Mouse (Mus musculus) G1E (cell line): ENCODE data around the gene Tomm40. TPM values are rescaled to one million over a fixed set of nuclear protein-coding genes. Genes with fewer than 3 reads are reported as not detected.

Source experiments
- ATAC-seq: 2 replicates; pipeline ENCODE4 v1.8.0; 2016; ENCODE audit warnings: mild to moderate bottlenecking; ENCODE audit not compliant: insufficient number of reproducible peaks, poor library complexity, low FRiP score, severe bottlenecking; ENCODE audit errors: extremely low read depth
- DNase-seq: peaks from one replicate; pipeline ENCODE4 v3.0.0; 2012; ENCODE audit warnings: low spot score
- H3K27me3 ChIP-seq: 2 replicates; pipeline ENCODE4 v1.6.1; 2012; ENCODE audit warnings: mild to moderate bottlenecking, low read length, inconsistent platforms; ENCODE audit not compliant: insufficient read depth
- H3K36me3 ChIP-seq: replicated peaks from 2 replicates; pipeline ENCODE3; 2012; ENCODE audit warnings: mild to moderate bottlenecking, inconsistent platforms
- H3K4me1 ChIP-seq: 2 replicates; pipeline ENCODE4 v1.6.1; 2012; ENCODE audit warnings: low read depth, low read length, inconsistent platforms, mixed read lengths; ENCODE audit not compliant: insufficient read depth
- H3K4me3 ChIP-seq: 2 replicates; pipeline ENCODE4 v1.5.1; 2012; ENCODE audit warnings: low read depth, mild to moderate bottlenecking, inconsistent platforms, low read length, moderate library complexity, mixed read lengths
- H3K9me3 ChIP-seq: replicated peaks from 2 replicates; pipeline ENCODE4 v1.6.1; 2012; ENCODE audit warnings: inconsistent platforms
- CTCF ChIP-seq: IDR thresholded peaks from 2 replicates; pipeline ENCODE4 v1.5.1; 2012; ENCODE audit warnings: low read depth, low read length, inconsistent platforms, mixed read lengths
- GATA1 ChIP-seq: IDR thresholded peaks from 2 replicates; pipeline ENCODE4 v1.6.1; 2012; ENCODE audit warnings: borderline replicate concordance, low read length, inconsistent platforms, mixed read lengths
- GATA2 ChIP-seq: IDR thresholded peaks from 2 replicates; pipeline ENCODE4 v1.6.1; 2012; ENCODE audit warnings: low read depth, low read length, inconsistent platforms, borderline replicate concordance
- POLR2AphosphoS5 ChIP-seq: IDR thresholded peaks from 2 replicates; pipeline ENCODE4 v1.6.1; 2012; ENCODE audit warnings: low read depth, low read length, inconsistent platforms; ENCODE audit not compliant: insufficient replicate concordance
- TAL1 ChIP-seq: conservative IDR thresholded peaks from 2 replicates; pipeline ENCODE4 v1.6.1; 2012; ENCODE audit warnings: low read depth, low read length, inconsistent platforms, mixed read lengths
- polyA plus RNA-seq: library from polyadenylated mRNA; stranded (reverse); fragments of >175 nt; gene quantifications from 2 replicates; pipeline ENCODE4 v1.2.3, GENCODE M21; 2012
- total RNA-seq, 2 experiments: library from RNA; stranded (forward) in 1 of 2; stranded (reverse) in 1 of 2; fragments of 200-1000 nt in 1 of 2; fragments of >200 nt in 1 of 2; fragmentation: Nextera tagmentation in 1 of 2; gene quantifications; 2 replicates each; pipeline ENCODE4 v1.2.3; 2014 to 2017

The Tomm40 gene
- total and polyA plus RNA-seq, 3 experiments, result 49.1 to 377 (median 75.6) TPM

GRCm38 (mm10) chr7:19745971-19746370 is 30.7 kb upstream of the Tomm40 start:
- ATAC-seq, result no peak
- no peaks in the 10 kb centered on the region for H3K27me3 ChIP-seq
- peaks cover 91% of the 10 kb centered on the region for H3K4me1 ChIP-seq
- H3K9me3 ChIP-seq, result no peaks in the 10 kb centered on the region
- H3K4me3 ChIP-seq, result no peak overlapping the region
- no peak for DNase-seq
- peaks cover 54% of the 10 kb centered on the region for H3K36me3 ChIP-seq
- TF ChIP-seq POLR2AphosphoS5, result no peak

DNA sequence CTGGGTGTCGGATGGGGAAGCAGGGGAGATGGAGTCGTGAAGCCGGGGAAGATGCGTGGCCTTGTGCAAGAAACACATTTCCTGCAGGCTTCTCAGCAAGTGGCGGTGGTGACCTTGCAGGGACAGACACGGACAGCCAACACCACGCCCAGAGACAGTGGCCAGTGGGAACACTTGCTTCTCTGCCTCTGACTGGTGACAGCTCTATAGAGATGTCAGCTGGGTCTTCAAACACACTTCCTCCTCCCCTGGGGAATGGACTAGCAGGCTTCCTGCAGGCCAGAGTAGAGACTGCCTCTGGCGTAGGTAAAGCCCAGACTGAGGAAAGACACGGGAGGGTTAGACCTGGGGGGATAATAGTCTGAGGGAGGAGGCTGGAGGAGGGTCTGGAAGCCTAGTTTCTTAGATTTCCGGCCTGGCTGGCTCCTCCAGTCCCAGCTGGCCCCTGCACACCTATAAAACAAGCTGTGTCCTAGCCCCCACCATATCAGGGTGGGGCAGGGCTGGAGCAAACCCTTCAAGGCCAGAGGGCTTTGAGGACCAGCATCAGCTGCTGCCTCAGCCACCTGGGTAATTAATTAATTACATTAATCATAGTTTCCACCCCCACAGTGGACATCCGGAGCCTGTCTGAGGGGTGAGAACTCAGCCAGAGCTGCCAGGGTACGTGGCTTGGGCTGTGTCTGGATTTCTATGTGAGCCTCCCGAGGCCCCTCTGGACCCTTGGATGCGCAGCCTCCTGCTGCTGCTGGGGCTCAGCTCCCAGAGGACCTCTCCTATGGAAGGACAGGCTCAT is 29.6 kb upstream of the Tomm40 start:
- TF ChIP-seq POLR2AphosphoS5 (no peak), GATA1 (no peak), TAL1 (no peak), CTCF (no peak), GATA2 (no peak)
- no peaks in the 10 kb centered on the region for H3K9me3 ChIP-seq
- H3K4me1 ChIP-seq, result peaks cover 87% of the 10 kb centered on the region
- ATAC-seq (no peak), DNase-seq (no peak)
- H3K4me3 ChIP-seq, result no peak overlapping the region
- no peaks in the 10 kb centered on the region for H3K27me3 ChIP-seq
- peaks cover 62% of the 10 kb centered on the region for H3K36me3 ChIP-seq

DNA sequence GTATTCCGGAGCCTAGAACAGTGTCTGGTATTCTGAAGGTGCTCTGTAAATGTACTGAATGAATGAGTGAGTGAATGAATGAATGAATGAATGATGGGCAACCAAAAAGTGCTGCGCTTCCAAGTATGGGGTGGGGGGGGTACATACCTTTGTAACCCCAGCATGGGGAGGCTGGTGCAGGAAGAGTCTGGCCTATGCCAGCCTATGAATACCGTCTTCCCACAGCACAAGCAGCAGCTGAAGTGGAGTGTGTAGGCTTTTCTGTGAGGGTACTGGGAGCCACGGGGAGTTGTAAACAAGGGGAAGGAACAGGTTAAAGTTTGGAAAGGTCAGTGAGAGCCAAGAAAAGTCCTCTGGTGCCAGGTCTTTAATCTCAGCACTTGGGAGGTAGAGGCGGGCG is 28.6 kb upstream of the Tomm40 start:
- Histone ChIP-seq H3K27me3 (no peaks in the 10 kb centered on the region), H3K9me3 (no peaks in the 10 kb centered on the region), H3K4me3 (no peak overlapping the region), H3K36me3 (peaks cover 69% of the 10 kb centered on the region), H3K4me1 (peaks cover 88% of the 10 kb centered on the region)
- no peak for ATAC-seq
- DNase-seq, result no peak
- no peak for TF ChIP-seq POLR2AphosphoS5
- no peak for TF ChIP-seq TAL1
- TF ChIP-seq GATA2, result no peak
- TF ChIP-seq CTCF, result no peak
- no peak for TF ChIP-seq GATA1

DNA sequence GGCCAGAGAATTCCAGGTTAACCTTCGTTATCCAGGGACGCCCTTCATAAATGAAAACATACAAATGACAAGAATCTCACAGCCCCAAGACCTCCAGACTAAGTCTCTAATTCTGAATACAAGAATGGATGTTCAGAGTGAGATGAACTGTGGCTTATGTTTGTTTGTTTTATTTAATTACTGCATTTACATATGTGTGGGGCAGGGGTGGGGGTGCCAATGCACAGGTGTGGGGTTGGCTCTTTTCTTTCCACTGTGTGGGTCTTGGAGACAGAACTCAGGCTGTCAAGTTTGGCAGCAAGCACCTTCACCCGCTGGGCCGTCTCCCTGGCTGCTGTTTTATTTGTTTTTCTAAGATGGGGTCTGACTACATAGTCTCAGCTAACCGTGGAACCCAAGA is 27.2 kb upstream of the Tomm40 start:
- H3K27me3 ChIP-seq, result no peaks in the 10 kb centered on the region
- H3K4me1 ChIP-seq, result peaks cover 84% of the 10 kb centered on the region
- ATAC-seq, result no peak
- TF ChIP-seq GATA2 (no peak), CTCF (no peak), POLR2AphosphoS5 (no peak), TAL1 (no peak), GATA1 (no peak)
- H3K36me3 ChIP-seq, result peaks cover 79% of the 10 kb centered on the region
- no peak for DNase-seq
- no peak overlapping the region for H3K4me3 ChIP-seq
- no peaks in the 10 kb centered on the region for H3K9me3 ChIP-seq

- Histone ChIP-seq H3K27me3 (no peaks in the 10 kb centered on the region), H3K36me3 (peaks cover 80% of the 10 kb centered on the region), H3K9me3 (no peaks in the 10 kb centered on the region), H3K4me1 (peaks cover 84% of the 10 kb centered on the region), H3K4me3 (peak overlapping the region; percentile 41; the same call in 1 of the 2 replicates)
- ATAC-seq (no peak), DNase-seq (no peak)
- TF ChIP-seq POLR2AphosphoS5 (no peak), GATA1 (no peak), GATA2 (no peak), CTCF (no peak), TAL1 (no peak)
Observed at GRCm38 (mm10) chr7:19741329-19742031, 26.2 kb upstream of the Tomm40 start.

- DNase-seq, result no peak
- Histone ChIP-seq H3K9me3 (no peaks in the 10 kb centered on the region), H3K4me3 (no peak overlapping the region), H3K27me3 (no peaks in the 10 kb centered on the region), H3K36me3 (peaks cover 76% of the 10 kb centered on the region), H3K4me1 (peaks cover 79% of the 10 kb centered on the region)
- no peak for ATAC-seq
- TF ChIP-seq CTCF, result 0 out of 2 replicates have a peak, but pooled peaks have one; percentile 13
- TF ChIP-seq GATA2, result no peak
Observed at GRCm38 (mm10) chr7:19740269-19740668, 25.0 kb upstream of the Tomm40 start.
